Mouse (Mus musculus): ENCODE measurements at regions not wholly inside any gene's neighbourhood (a gene's known extent, or its start where the extent isn't known, plus 50 kb on each side); places are given as distances from the start of the nearest gene placed in this dataset.

DNA sequence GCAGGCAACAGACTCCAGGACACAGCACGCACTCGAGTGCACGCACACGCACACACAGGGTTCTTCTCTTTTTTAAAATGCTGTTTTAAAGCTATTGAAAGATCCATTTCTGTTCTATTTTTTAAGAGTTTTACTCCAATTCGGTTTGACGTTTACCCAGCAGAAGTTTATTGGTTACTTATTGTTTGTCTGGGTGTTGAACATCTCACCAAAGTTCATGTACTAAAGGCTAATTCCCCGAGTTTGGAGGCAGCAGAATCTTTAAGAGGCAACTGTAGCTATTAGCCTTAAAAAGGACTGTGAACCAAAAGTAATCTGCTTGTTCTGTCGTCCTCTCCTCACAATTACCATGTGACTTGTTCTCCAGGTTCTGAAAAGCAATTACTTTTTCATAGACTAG, 263.0 kb upstream of the Nfia start:
- Histone ChIP-seq H3K27ac (no peak overlapping the region), H3K27me3 (ENCODE audit: control insufficient read depth, insufficient read depth, low read length) (no peaks in the 10 kb centered on the region), H3K36me3 (ENCODE audit: control insufficient read depth, insufficient read depth, low read length) (no peaks in the 10 kb centered on the region), H3K79me2 (replicated peaks; ENCODE audit: control insufficient read depth, insufficient read depth, low read length) (no peaks in the 10 kb centered on the region), H3K4me1 (ENCODE audit: control insufficient read depth, insufficient read depth, low read length) (no peaks in the 10 kb centered on the region), H3K9ac (ENCODE audit: low read depth, low read length) (no peak overlapping the region), H3K4me3 (no peak overlapping the region)
- TF ChIP-seq CTCF (IDR thresholded peaks at IDR 0.05) (no peak), POLR2A (IDR thresholded peaks at IDR 0.05; ENCODE audit: insufficient read depth, low read depth, low read length) (no peak), EP300 (IDR thresholded peaks at IDR 0.05; ENCODE audit: insufficient read depth, low read depth, low read length) (no peak)
- WGBS: 91% methylated on average over 8 of the region's 8 CpGs
- intact Hi-C loops (cut with DNase I): no loop called here
- DNase-seq: no peak

DNA sequence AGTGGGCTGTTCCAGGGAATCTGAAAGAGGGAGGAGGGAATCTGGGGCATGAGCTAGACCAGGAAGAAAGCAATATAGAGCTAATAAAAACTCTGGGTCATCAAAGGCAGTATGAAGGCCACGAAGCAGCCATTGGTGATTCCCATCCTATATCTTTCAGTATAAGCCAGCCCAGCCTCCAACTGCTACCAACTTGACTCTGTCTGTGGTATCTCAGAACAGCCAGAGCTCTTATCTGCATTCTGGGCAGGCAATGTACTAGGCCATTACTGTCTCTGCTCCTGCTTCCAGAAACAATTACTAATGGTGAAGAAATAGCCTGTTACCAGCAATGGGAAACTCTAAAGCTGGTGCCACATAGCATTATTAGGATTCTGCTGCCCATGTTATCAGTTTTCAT, 266.8 kb upstream of the Nfia start:
- TF ChIP-seq CTCF (IDR thresholded peaks at IDR 0.05): no peak
- no peak for TF ChIP-seq EP300 (IDR thresholded peaks at IDR 0.05; ENCODE audit: insufficient read depth, low read depth, low read length)
- no peak for TF ChIP-seq POLR2A (IDR thresholded peaks at IDR 0.05; ENCODE audit: insufficient read depth, low read depth, low read length)
- Histone ChIP-seq H3K79me2 (replicated peaks; ENCODE audit: control insufficient read depth, insufficient read depth, low read length) (no peaks in the 10 kb centered on the region), H3K27me3 (ENCODE audit: control insufficient read depth, insufficient read depth, low read length) (no peaks in the 10 kb centered on the region), H3K27ac (no peak overlapping the region), H3K9ac (ENCODE audit: low read depth, low read length) (no peak overlapping the region), H3K36me3 (ENCODE audit: control insufficient read depth, insufficient read depth, low read length) (no peaks in the 10 kb centered on the region), H3K4me1 (ENCODE audit: control insufficient read depth, insufficient read depth, low read length) (no peaks in the 10 kb centered on the region), H3K4me3 (no peak overlapping the region)
- DNase-seq: no peak
- intact Hi-C loops (cut with DNase I): no loop called here
- WGBS: 48% methylated on average over 1 of the region's 1 CpGs

DNA sequence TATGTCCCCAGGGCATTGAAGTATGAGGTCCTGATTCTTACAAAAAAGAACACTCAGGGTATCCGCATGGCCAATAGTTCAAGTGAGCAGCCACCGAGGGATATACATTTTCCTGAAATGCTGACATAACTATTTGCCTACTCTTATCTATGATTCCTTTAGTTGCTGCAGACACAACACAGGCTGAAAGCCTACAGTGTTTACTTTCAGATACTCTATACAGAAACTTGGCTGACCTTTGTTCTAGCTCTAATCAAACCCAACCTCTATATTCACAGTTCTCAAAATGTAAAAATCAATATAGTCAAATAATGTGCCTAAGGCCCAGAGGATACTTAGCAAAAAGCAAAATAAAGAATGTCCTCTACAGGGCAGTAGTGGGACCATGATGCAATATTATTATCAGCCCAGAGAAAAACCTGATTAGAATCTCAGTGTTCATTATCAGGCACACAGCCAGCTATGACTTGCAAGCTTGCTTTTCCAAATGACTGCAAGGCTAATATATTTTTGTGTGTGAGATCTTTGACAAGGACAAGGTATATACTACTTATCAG, 281.2 kb upstream of the Nfia start:
- Histone ChIP-seq H3K9ac (ENCODE audit: low read depth, low read length) (no peak overlapping the region), H3K4me1 (ENCODE audit: control insufficient read depth, insufficient read depth, low read length) (no peaks in the 10 kb centered on the region), H3K27me3 (ENCODE audit: control insufficient read depth, insufficient read depth, low read length) (no peaks in the 10 kb centered on the region), H3K36me3 (ENCODE audit: control insufficient read depth, insufficient read depth, low read length) (no peaks in the 10 kb centered on the region), H3K4me3 (no peak overlapping the region), H3K79me2 (replicated peaks; ENCODE audit: control insufficient read depth, insufficient read depth, low read length) (no peaks in the 10 kb centered on the region), H3K27ac (no peak overlapping the region)
- no peak for DNase-seq
- TF ChIP-seq POLR2A (IDR thresholded peaks at IDR 0.05; ENCODE audit: insufficient read depth, low read depth, low read length) (no peak), CTCF (IDR thresholded peaks at IDR 0.05) (no peak), EP300 (IDR thresholded peaks at IDR 0.05; ENCODE audit: insufficient read depth, low read depth, low read length) (no peak)
- intact Hi-C loops (cut with DNase I): no loop called here
- 26% methylated on average over 2 of the region's 2 CpGs for WGBS

DNA sequence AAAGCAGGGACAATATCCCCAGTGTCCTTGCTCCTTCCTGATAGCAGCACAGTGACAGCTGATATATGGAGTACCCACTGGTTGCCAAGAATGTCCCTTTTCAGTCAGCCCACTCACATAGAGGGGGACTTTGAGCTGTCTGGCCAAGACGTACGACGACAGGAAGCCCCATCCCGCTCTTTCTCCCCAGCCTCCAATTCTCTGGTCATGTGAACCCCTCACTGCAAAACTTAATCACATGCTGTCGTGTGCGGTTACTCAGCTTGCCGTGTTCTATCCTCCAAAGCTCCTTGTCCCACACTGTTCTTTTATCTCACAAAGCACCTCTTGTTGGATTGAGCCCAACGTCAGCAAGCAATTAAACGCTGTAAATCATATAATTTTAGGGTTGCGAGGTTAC, 286.2 kb upstream of the Nfia start:
- TF ChIP-seq EP300 (IDR thresholded peaks at IDR 0.05; ENCODE audit: insufficient read depth, low read depth, low read length) (no peak), POLR2A (IDR thresholded peaks at IDR 0.05; ENCODE audit: insufficient read depth, low read depth, low read length) (no peak), CTCF (IDR thresholded peaks at IDR 0.05) (no peak)
- WGBS: 28% methylated on average over 10 of the region's 10 CpGs
- no peak overlapping the region for H3K9ac ChIP-seq (ENCODE audit: low read depth, low read length)
- no peak overlapping the region for H3K4me3 ChIP-seq
- H3K27ac ChIP-seq: no peak overlapping the region
- H3K36me3 ChIP-seq (ENCODE audit: control insufficient read depth, insufficient read depth, low read length): no peaks in the 10 kb centered on the region
- no peaks in the 10 kb centered on the region for H3K79me2 ChIP-seq (replicated peaks; ENCODE audit: control insufficient read depth, insufficient read depth, low read length)
- no peaks in the 10 kb centered on the region for H3K27me3 ChIP-seq (ENCODE audit: control insufficient read depth, insufficient read depth, low read length)
- DNase-seq: no peak
- intact Hi-C loops (cut with DNase I): no loop called here
- no peaks in the 10 kb centered on the region for H3K4me1 ChIP-seq (ENCODE audit: control insufficient read depth, insufficient read depth, low read length)

DNA sequence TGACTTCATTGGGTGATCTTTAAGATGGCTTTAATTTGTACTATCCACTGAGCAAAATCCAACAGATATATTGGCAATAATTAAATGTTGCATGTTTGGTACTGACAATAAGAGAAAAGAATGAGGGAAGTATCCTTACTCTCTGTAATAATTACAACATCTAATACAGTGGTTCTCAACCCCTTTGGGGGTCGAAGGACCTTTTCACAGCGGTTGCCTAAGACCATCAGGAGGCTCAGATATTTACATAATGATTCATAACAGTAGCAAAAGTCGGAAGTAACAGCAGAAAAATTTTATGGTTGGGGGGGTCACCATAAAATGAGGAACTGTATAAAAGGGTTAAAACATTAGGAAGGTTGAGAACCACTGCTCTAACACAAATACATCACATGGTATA, 287.3 kb upstream of the Nfia start:
- Histone ChIP-seq H3K4me3 (no peak overlapping the region), H3K9ac (ENCODE audit: low read depth, low read length) (no peak overlapping the region), H3K4me1 (ENCODE audit: control insufficient read depth, insufficient read depth, low read length) (no peaks in the 10 kb centered on the region), H3K79me2 (replicated peaks; ENCODE audit: control insufficient read depth, insufficient read depth, low read length) (no peaks in the 10 kb centered on the region), H3K36me3 (ENCODE audit: control insufficient read depth, insufficient read depth, low read length) (no peaks in the 10 kb centered on the region), H3K27ac (no peak overlapping the region), H3K27me3 (ENCODE audit: control insufficient read depth, insufficient read depth, low read length) (no peaks in the 10 kb centered on the region)
- DNase-seq: no peak
- 88% methylated on average over 3 of the region's 3 CpGs for WGBS
- TF ChIP-seq CTCF (IDR thresholded peaks at IDR 0.05): no peak
- no peak for TF ChIP-seq POLR2A (IDR thresholded peaks at IDR 0.05; ENCODE audit: insufficient read depth, low read depth, low read length)
- TF ChIP-seq EP300 (IDR thresholded peaks at IDR 0.05; ENCODE audit: insufficient read depth, low read depth, low read length): no peak
- intact Hi-C loops (cut with DNase I): no loop called here

DNA sequence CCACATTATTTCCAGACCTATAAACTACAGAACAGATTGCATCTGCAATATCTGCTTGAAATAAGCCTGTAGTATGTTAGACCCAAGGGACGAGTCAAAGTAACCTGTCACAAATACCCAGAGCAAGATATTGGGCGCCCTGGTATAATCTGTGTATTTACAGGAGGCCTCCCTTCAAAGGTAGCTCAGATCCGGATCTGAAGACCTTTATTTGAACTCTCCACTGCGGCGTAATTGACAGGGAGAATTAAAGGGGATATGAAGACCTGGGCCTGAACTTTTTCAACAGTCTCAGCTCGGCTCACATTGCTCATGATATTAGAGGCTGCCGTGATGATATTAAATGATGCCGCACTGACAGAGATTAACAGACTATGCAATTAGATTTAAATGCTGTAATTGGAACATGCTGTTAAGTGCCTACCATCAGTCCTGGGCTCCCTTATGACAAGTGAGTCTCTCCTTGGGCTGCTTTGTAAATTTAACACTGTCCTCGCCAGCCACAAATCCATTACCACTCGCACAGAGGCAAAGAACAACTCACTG, 289.8 kb upstream of the Nfia start:
- intact Hi-C loops (cut with DNase I): no loop called here
- WGBS: 77% methylated on average over 10 of the region's 10 CpGs

More for the DNA sequence above, 289.8 kb upstream of the Nfia start:
- no peak overlapping the region for H3K4me3 ChIP-seq
- no peaks in the 10 kb centered on the region for H3K79me2 ChIP-seq (replicated peaks; ENCODE audit: control insufficient read depth, insufficient read depth, low read length)
- peaks cover 2% of the 10 kb centered on the region for H3K4me1 ChIP-seq (ENCODE audit: control insufficient read depth, insufficient read depth, low read length)
- H3K27me3 ChIP-seq (ENCODE audit: control insufficient read depth, insufficient read depth, low read length): no peaks in the 10 kb centered on the region
- DNase-seq: no peak
- H3K9ac ChIP-seq (ENCODE audit: low read depth, low read length): no peak overlapping the region
- TF ChIP-seq POLR2A (IDR thresholded peaks at IDR 0.05; ENCODE audit: insufficient read depth, low read depth, low read length) (no peak), EP300 (IDR thresholded peaks at IDR 0.05; ENCODE audit: insufficient read depth, low read depth, low read length) (no peak), CTCF (IDR thresholded peaks at IDR 0.05) (no peak)
- H3K36me3 ChIP-seq (ENCODE audit: control insufficient read depth, insufficient read depth, low read length): no peaks in the 10 kb centered on the region
- no peak overlapping the region for H3K27ac ChIP-seq

Measured in heart, adult 2 months (tissue).